Mouse (Mus musculus) myocyte (in vitro differentiated cells): ENCODE measurements at regions not wholly inside any gene's neighbourhood (a gene's known extent, or its start where the extent isn't known, plus 50 kb on each side); places are given as distances from the start of the nearest gene placed in this dataset.

ENCODE experiments used
- POLR2A ChIP-seq: IDR thresholded peaks from one replicate; pipeline ENCODE4 v1.6.1; 2011; ENCODE audit warnings: low read depth, mild to moderate bottlenecking, control low read depth, moderate library complexity; ENCODE audit not compliant: insufficient read length
- TCF12 ChIP-seq: IDR thresholded peaks from one replicate; pipeline ENCODE4 v1.6.1; 2011; ENCODE audit warnings: mild to moderate bottlenecking, control low read depth; ENCODE audit not compliant: poor library complexity, insufficient read depth, severe bottlenecking

GRCm38 (mm10) chr3:10685501-10685951, 350.0 kb upstream of the Gm38303 start:
- TF ChIP-seq TCF12, result no peak
- TF ChIP-seq POLR2A, result no peak
